Mouse (Mus musculus): ENCODE data around the gene Pla1a. TPM values are rescaled to one million over a fixed set of nuclear protein-coding genes. Genes with fewer than 3 reads are reported as not detected.

The Pla1a gene
- total RNA-seq, 2 experiments from 2014 or later: 13.9 to 51.8 TPM

DNA sequence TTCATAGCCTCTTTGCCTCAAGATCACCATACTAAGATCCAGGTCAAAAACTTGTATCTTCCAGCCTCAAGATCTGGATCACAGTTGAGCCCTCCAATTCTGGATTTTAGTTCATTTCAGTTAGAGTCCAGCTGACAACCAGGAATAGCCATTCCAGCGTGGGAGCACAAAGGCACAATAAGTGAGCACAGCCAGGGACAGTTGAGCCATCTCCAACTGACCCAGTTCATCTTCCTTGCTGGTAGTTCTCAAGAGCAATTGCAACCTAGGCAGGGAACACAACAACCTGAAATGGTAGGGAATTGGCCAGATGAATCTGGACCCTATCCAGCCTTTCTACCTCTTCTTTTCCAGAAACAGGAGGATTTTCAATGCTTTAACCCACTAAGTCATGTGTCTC, 6.2 kb upstream of the Pla1a start:
- no peak for DNase-seq (ENCODE audit: low spot score in 2 of 2)

- DNase-seq (ENCODE audit: low spot score in 2 of 2): no peak
Observed at GRCm38 (mm10) chr16:38434295-38434795, 1.4 kb upstream of the Pla1a start.

DNA sequence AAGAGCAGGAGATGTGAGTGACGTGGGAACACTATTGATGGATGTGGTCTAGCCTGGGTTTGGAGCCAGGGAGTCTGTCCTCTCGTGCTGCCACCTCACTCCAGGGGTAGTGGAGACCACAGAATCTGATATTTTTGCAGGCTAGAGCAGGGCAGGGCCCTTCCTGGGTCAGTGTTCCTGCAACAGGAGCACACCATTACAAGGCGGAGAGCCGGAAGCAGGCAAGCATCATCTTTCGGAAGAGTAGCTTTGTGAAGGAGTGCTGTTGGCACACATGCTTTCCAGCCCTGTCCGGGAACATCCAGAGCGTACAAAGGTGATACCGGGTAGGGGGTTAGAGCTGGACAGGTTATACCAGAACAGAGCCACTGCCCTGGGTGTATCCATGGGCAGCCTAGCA, 569 bp upstream of the Pla1a start:
- DNase-seq (ENCODE audit: low spot score in 2 of 2): no peak

- peak in 1 of 2 experiments; percentile 25 for DNase-seq (ENCODE audit: low spot score in 2 of 2)
Observed at GRCm38 (mm10) chr16:38431446-38432185, 1.3 kb downstream of the Pla1a start.

DNA sequence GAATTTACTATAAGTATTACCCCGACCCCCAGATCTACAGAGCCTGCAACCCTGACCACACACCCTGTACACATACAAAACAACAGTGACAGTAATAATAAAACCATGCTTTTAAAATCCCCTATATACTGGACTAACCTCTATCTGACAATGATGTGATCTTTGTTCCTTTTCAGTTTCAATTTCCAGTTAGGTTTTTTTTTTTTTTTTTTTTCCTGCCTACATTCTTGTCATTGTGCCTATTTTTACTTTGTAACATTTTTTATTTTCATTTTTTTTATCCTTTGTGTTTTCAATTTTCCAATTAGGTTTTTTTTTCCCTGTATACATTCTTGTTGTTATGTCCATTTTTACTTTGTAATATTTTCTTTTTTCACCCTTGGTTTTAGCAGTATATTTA, 7.1 kb downstream of the Pla1a start:
- no peak for DNase-seq (ENCODE audit: low spot score in 2 of 2)

- no peak for DNase-seq (ENCODE audit: low spot score in 2 of 2)
Observed at GRCm38 (mm10) chr16:38425374-38425773, 7.6 kb downstream of the Pla1a start.

GRCm38 (mm10) chr16:38414953-38415352, 18.0 kb downstream of the Pla1a start:
- no peak for DNase-seq (ENCODE audit: low spot score in 2 of 2)

DNA sequence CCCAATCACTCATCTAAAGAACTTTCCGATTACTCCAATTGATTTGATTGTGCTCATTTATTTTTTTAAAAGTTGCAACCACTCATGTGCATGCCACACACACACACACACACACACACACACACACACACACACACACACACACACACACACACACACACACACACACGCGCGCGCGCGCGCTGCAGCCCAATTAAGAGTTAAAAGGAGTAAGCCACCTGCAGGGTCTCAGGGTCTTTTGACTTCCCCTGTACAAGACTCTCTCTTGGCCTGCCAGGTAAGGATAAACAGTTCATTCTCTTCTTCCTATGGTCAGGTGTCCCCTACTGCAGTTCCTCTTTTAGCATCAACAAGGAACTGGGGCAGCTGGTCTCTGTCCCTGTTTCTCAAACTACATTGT, 24.5 kb downstream of the Pla1a start:
- DNase-seq (ENCODE audit: low spot score in 2 of 2): no peak

GRCm38 (mm10) chr16:38407584-38407983, 25.4 kb downstream of the Pla1a start:
- no peak for DNase-seq (ENCODE audit: low spot score in 2 of 2)

GRCm38 (mm10) chr16:38406708-38407107, 26.2 kb downstream of the Pla1a start:
- DNase-seq (ENCODE audit: low spot score in 2 of 2): no peak

GRCm38 (mm10) chr16:38406293-38406692, 26.7 kb downstream of the Pla1a start:
- DNase-seq (ENCODE audit: low spot score in 2 of 2): no peak

GRCm38 (mm10) chr16:38403639-38404038, 29.3 kb downstream of the Pla1a start:
- no peak for DNase-seq (ENCODE audit: low spot score in 2 of 2)

- no peak for DNase-seq (ENCODE audit: low spot score in 2 of 2)
Observed at GRCm38 (mm10) chr16:38401468-38401867, 31.5 kb downstream of the Pla1a start.

GRCm38 (mm10) chr16:38400311-38400960, 32.5 kb downstream of the Pla1a start:
- DNase-seq (ENCODE audit: low spot score in 2 of 2): peak in 1 of 2 experiments; percentile 29

- peak in 1 of 2 experiments; percentile 48 for DNase-seq (ENCODE audit: low spot score in 2 of 2)
Observed at GRCm38 (mm10) chr16:38399531-38400231, 33.3 kb downstream of the Pla1a start.

- DNase-seq (ENCODE audit: low spot score in 2 of 2): no peak
Observed at GRCm38 (mm10) chr16:38399076-38399475, 33.9 kb downstream of the Pla1a start.

- no peak for DNase-seq (ENCODE audit: low spot score in 2 of 2)
Observed at GRCm38 (mm10) chr16:38398266-38398665, 34.7 kb downstream of the Pla1a start.

GRCm38 (mm10) chr16:38396155-38396554, 36.8 kb downstream of the Pla1a start:
- DNase-seq (ENCODE audit: low spot score in 2 of 2): peak; percentile 77 to 89

DNA sequence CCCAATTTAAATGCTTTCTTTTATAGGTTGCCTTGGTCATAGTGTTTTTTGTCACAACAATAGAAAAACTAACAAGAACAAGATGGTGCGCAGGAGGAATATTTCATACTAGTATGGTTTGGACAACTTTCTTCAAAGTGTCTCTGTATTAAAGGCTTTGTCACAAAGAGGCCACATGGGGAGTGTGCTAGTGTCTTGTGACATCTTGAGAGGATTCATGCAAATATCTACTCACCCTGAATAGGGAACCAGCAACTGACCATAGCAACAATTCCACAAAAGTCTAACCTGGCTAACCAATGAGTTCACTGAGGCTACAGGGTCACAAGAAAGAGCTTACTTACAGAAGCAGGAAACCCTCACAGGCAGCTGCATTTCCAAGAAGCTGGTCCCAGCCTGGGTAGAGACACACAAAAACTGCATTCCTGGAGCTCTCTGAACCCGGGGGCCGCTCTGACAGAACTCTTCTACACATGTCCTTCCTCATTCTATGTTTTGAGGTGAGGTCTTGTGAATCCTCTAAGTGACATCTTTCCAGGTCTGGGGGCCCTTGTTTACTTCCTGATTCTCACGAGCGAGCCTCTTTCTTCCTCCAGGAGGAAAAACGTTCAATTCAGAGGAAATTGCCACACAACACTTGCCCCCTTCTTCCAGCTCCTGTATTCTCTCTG, 37.8 kb downstream of the Pla1a start:
- DNase-seq (ENCODE audit: low spot score in 2 of 2): no peak

DNA sequence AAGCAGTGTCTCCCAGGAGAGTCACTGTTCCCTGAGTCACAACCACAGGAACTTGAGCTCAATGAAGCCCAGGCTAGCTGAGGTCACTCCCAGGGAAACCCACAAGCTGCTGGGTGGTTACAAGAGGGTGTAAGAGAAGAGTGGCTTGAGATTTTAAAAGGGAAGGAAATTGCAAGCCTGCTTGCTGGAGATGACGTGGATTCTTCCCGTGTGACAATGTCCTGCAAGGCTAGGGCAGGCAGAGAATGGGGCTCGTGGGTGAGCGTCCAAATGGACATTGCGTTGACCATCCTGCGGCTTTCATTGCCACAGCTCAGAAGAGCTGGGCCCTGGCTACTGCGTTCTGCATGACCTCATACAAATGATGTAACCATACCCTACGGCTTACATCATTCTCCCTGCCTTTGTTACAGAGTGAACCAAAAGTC, 38.7 kb downstream of the Pla1a start:
- no peak for DNase-seq (ENCODE audit: low spot score in 2 of 2)

Data from adrenal gland, adult 18-20 months (tissue).